In genomic region chr2:150136435-150136897, GRCm38 (mm10) we compare ENCODE assay signal across 8 mouse cellular contexts. TPM values are rescaled to one million over a fixed set of nuclear protein-coding genes. Genes with fewer than 3 reads are reported as not detected.
A peak's percentile ranks its signal among the peaks of the same experiment; 100 is the strongest.
DNase-seq lines count a peak whose midpoint lies in the region; ATAC-seq and TF ChIP-seq lines count a peak whose summit lies in the region.

Gene Zfp120 (minus strand): TSS chr2:150136708.

- under 1% methylated on average over 13 of the region's 13 CpGs for WGBS in kidney, embryonic 14.5 days
- WGBS in limb, embryonic 15.5 days: 0% methylated on average over 13 of the region's 13 CpGs

- H3K9ac ChIP-seq in kidney, embryonic 14.5 days (ENCODE audit: low read depth, low read length): peak within 1 kb of the TSS; percentile 75
- peak within 1 kb of the TSS; percentile 80 for H3K9ac ChIP-seq in limb, embryonic 15.5 days

- peak; percentile 94 for DNase-seq in A20 (ENCODE audit: low read depth, low spot score)
- DNase-seq in heart, adult 9 months (ENCODE audit: low spot score in 2 of 2): peak; percentile 91 to 93
- peak; percentile 66 to 76 for DNase-seq in monocyte, adult 2 months (ENCODE audit: low read depth in 1 of 2, low spot score in 2 of 2)
- peak; percentile 88 to 93 for DNase-seq in spleen, postnatal 36 days (ENCODE audit: low spot score in 2 of 2)

- H3K9me3 ChIP-seq in kidney, embryonic 14.5 days (ENCODE audit: control insufficient read depth, low read length): no peaks in the 10 kb centered on the region
- no peaks in the 10 kb centered on the region for H3K9me3 ChIP-seq in limb, embryonic 15.5 days

- ATAC-seq in kidney, embryonic 14.5 days (ENCODE audit: low FRiP score, low TSS enrichment): peak; percentile 100
- peak; percentile 97 for ATAC-seq in limb, embryonic 15.5 days (ENCODE audit: insufficient number of reproducible peaks, low FRiP score, low TSS enrichment, low read depth)

- H3K27me3 ChIP-seq in kidney, embryonic 14.5 days (ENCODE audit: control insufficient read depth, insufficient read depth, low read length): no peaks in the 10 kb centered on the region
- no peaks in the 10 kb centered on the region for H3K27me3 ChIP-seq in limb, embryonic 15.5 days

- no peak for TF ChIP-seq POLR2A in bone marrow macrophage, adult 2 months (IDR thresholded peaks at IDR 0.05; ENCODE audit: borderline replicate concordance, low read depth, low read length)
- peak; percentile 51; the same call in 1 of the 2 replicates for TF ChIP-seq POLR2A in embryonic fibroblast, embryonic 13.5 days (IDR thresholded peaks at IDR 0.05; ENCODE audit: low read depth, low read length)

- TF ChIP-seq CTCF in bone marrow macrophage, adult 2 months (IDR thresholded peaks at IDR 0.05; ENCODE audit: low read depth, low read length): no peak
- no peak for TF ChIP-seq CTCF in embryonic fibroblast, embryonic 13.5 days (IDR thresholded peaks at IDR 0.05; ENCODE audit: borderline replicate concordance, insufficient read depth, low read length)

- H3K4me2 ChIP-seq in kidney, embryonic 14.5 days (replicated peaks; ENCODE audit: low read depth, low read length): peak within 1 kb of the TSS; percentile 57
- peak within 1 kb of the TSS; percentile 49 for H3K4me2 ChIP-seq in limb, embryonic 15.5 days

- 0 out of 2 replicates have a peak, but pooled peaks cover 4% of the 10 kb centered on the region for H3K36me3 ChIP-seq in kidney, embryonic 14.5 days (ENCODE audit: control insufficient read depth, insufficient read depth, low read length)
- peaks cover 14% of the 10 kb centered on the region for H3K36me3 ChIP-seq in limb, embryonic 15.5 days

- peak within 1 kb of the TSS; percentile 89 for H3K27ac ChIP-seq in bone marrow macrophage, adult 2 months (ENCODE audit: insufficient read depth, low read depth, low read length)
- H3K27ac ChIP-seq in embryonic fibroblast, embryonic 13.5 days (ENCODE audit: insufficient read depth, low read length): no peak within 1 kb of the TSS
- H3K27ac ChIP-seq in kidney, embryonic 14.5 days (ENCODE audit: low read depth, low read length): peak within 1 kb of the TSS; percentile 71
- peak within 1 kb of the TSS; percentile 81 for H3K27ac ChIP-seq in limb, embryonic 15.5 days

- peak within 1 kb of the TSS; percentile 97 for H3K4me3 ChIP-seq in bone marrow macrophage, adult 2 months (ENCODE audit: insufficient read depth, low read length)
- H3K4me3 ChIP-seq in embryonic fibroblast, embryonic 13.5 days (ENCODE audit: insufficient read depth, low read length): peak within 1 kb of the TSS; percentile 72
- peak within 1 kb of the TSS; percentile 77 for H3K4me3 ChIP-seq in kidney, embryonic 14.5 days (ENCODE audit: low read length)
- H3K4me3 ChIP-seq in limb, embryonic 15.5 days: peak within 1 kb of the TSS; percentile 73

- H3K4me1 ChIP-seq in bone marrow macrophage, adult 2 months (ENCODE audit: control insufficient read depth, insufficient read depth, low read length): peaks cover 6% of the 10 kb centered on the region
- no peaks in the 10 kb centered on the region for H3K4me1 ChIP-seq in embryonic fibroblast, embryonic 13.5 days (ENCODE audit: control insufficient read depth, insufficient read depth, low read length)
- peaks cover 4% of the 10 kb centered on the region; the same call in 1 of the 2 replicates for H3K4me1 ChIP-seq in kidney, embryonic 14.5 days (ENCODE audit: control insufficient read depth, insufficient read depth, low read length)
- H3K4me1 ChIP-seq in limb, embryonic 15.5 days: peaks cover 7% of the 10 kb centered on the region; the same call in 1 of the 2 replicates

RNA-seq across cellular contexts. Expression of gene Zfp120, which starts in this region (rescaled TPM):
- polyA plus RNA-seq in bone marrow macrophage, adult 2 months (2012; ENCODE audit: insufficient read depth, insufficient read length, missing spikeins): 21.0 and 21.5 TPM in 2 replicates
- polyA plus RNA-seq in embryonic fibroblast, embryonic 13.5 days (2011; ENCODE audit: insufficient read length, low read depth, missing spikeins): 8.5 and 9.3 TPM in 2 replicates
- 8.5 and 11.6 TPM in 2 replicates for polyA plus RNA-seq in kidney, embryonic 14.5 days (2014; fragmentation: Nextera tagmentation; extraction: Ambion mirVana)
- 8.3 and 9.3 TPM in 2 replicates for polyA plus RNA-seq in limb, embryonic 15.5 days (2015; fragmentation: Nextera tagmentation; extraction: Ambion mirVana)
